In genomic region chr19:5811771-5812504, GRCm38 (mm10) we compare ENCODE assay signal across 8 mouse cellular contexts. TPM values are rescaled to one million over a fixed set of nuclear protein-coding genes. Genes with fewer than 3 reads are reported as not detected.
A peak's percentile ranks its signal among the peaks of the same experiment; 100 is the strongest.
DNase-seq lines count a peak whose midpoint lies in the region; ATAC-seq and TF ChIP-seq lines count a peak whose summit lies in the region.

No protein-coding gene starts in this region.

- peaks cover 27% of the 10 kb centered on the region for H3K4me1 ChIP-seq in cerebellum, adult 2 months (ENCODE audit: control insufficient read depth, insufficient read depth, low read length)
- peaks cover 48% of the 10 kb centered on the region for H3K4me1 ChIP-seq in lung, postnatal 0 days (ENCODE audit: insufficient read depth, low read depth, low read length)

- peak; percentile 87 for ATAC-seq in frontal cortex, adult (ENCODE audit: low TSS enrichment)
- ATAC-seq in lung, postnatal 0 days: peak; percentile 37

- WGBS in cerebellum, adult 2 months: 18% methylated on average over 7 of the region's 7 CpGs
- 50% methylated on average over 7 of the region's 7 CpGs for WGBS in lung, postnatal 0 days

- no peak overlapping the region for H3K4me3 ChIP-seq in cerebellum, adult 2 months (replicated peaks; ENCODE audit: insufficient read depth, low read depth, low read length)
- no peak overlapping the region for H3K4me3 ChIP-seq in lung, postnatal 0 days (ENCODE audit: low read depth, low read length)

- no peaks in the 10 kb centered on the region for H3K27me3 ChIP-seq in cerebellum, adult 2 months (ENCODE audit: control insufficient read depth, insufficient read depth, low read length)
- H3K27me3 ChIP-seq in lung, postnatal 0 days (replicated peaks; ENCODE audit: insufficient read depth, low read length): no peaks in the 10 kb centered on the region

- H3K27ac ChIP-seq in cerebellum, adult 2 months (ENCODE audit: insufficient read depth, low read length): peak overlapping the region; percentile 98
- peak overlapping the region; percentile 99 for H3K27ac ChIP-seq in lung, postnatal 0 days (ENCODE audit: low read length)

- no peaks in the 10 kb centered on the region for H3K36me3 ChIP-seq in lung, postnatal 0 days (ENCODE audit: insufficient read depth, low read length)

- DNase-seq in MN1 (ENCODE audit: low spot score): peak; percentile 92
- peak; percentile 84 to 96 for DNase-seq in cerebellum, adult 2 months
- DNase-seq in heart, postnatal 4 days: peak; percentile 87
- DNase-seq in layer of hippocampus, adult 8-10 months (ENCODE audit: low spot score in 2 of 2): peak; percentile 94 to 97
- DNase-seq in lung, postnatal 0 days (ENCODE audit: low spot score): peak; percentile 92
- DNase-seq in right cerebral cortex, postnatal 4 days: peak; percentile 70
- DNase-seq in spleen, adult 18-20 months: no peak

- H3K4me2 ChIP-seq in lung, postnatal 0 days (replicated peaks; ENCODE audit: low read depth, low read length): no peak overlapping the region

- peak; percentile 52; the same call in 1 of the 2 replicates for TF ChIP-seq POLR2A in cerebellum, adult 2 months (IDR thresholded peaks at IDR 0.05; ENCODE audit: borderline replicate concordance, insufficient read depth, low read length)

- TF ChIP-seq EP300 in lung, postnatal 0 days (IDR thresholded peaks at IDR 0.05): peak; percentile 48; the same call in 1 of the 2 replicates

- H3K9me3 ChIP-seq in lung, postnatal 0 days (ENCODE audit: low read length): no peaks in the 10 kb centered on the region

- H3K9ac ChIP-seq in lung, postnatal 0 days (replicated peaks; ENCODE audit: low read depth): no peak overlapping the region

- TF ChIP-seq CTCF in cerebellum, adult 2 months (IDR thresholded peaks at IDR 0.05; ENCODE audit: borderline replicate concordance, insufficient read depth, low read depth, low read length): no peak
- TF ChIP-seq CTCF in lung, postnatal 0 days (IDR thresholded peaks at IDR 0.05): no peak

RNA-seq across cellular contexts. Expression of gene Scyl1, which starts 40.7 kb away (rescaled TPM):
- polyA plus RNA-seq in cerebellum, adult 2 months (2012; rRNA removed): 158 and 170 TPM in 2 replicates
- total RNA-seq in heart, postnatal 4 days (2021): 10 to 100 TPM; 60.6 to 69.0 TPM
- 10 to 100 TPM; 77.7 to 94.4 (median 88.1) TPM for total RNA-seq in layer of hippocampus, adult 8-10 months (2022)
- polyA plus RNA-seq in lung, postnatal 0 days (2015; fragmentation: Nextera tagmentation; extraction: Ambion mirVana): 64.6 TPM in 2 replicates

Comparison
In these comparisons a context has a peak if more than half of its experiments do, and no peak if none do; other contexts are left out.
1. DNase-seq: peak in MN1 (single experiment), cerebellum, adult 2 months (2 of 2), heart, postnatal 4 days (single experiment), layer of hippocampus, adult 8-10 months (2 of 2), lung, postnatal 0 days (single experiment) and right cerebral cortex, postnatal 4 days (single experiment); none in spleen, adult 18-20 months (0 of 2).